Comparison of ENCODE assay signal across 7 mouse cellular contexts in the genomic region with DNA sequence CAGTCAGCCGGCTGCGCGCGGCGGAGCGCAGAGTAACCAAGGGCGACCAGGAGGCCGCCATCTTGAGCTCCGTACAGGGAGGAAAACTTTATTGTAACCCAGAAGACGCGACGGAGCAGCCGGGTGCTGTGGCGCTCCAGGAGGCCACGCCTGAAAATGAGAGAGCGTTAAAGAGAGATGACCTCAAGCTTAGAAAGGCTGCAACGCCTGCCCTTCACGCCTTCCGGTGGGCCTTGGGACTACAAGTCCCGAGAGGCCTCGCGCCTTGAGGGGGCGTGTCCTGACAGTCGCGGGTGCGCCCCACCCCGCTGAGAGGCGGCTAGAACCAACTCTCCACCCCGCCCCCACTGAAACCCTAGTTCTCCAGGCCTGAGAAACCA. TPM values are rescaled to one million over a fixed set of nuclear protein-coding genes. Genes with fewer than 3 reads are reported as not detected.
DNase-seq lines count a peak whose midpoint lies in the region; ATAC-seq lines count a peak whose summit lies in the region.

A gene (minus strand): TSS at position 225 of the 380 bp plus-strand sequence.

- DNase-seq in adrenal gland, postnatal 10 days: peak; percentile 97
- peak; percentile 92 for DNase-seq in embryo, embryonic 9.5 days (ENCODE audit: extremely low spot score)
- DNase-seq in gastrocnemius, postnatal 4 days (ENCODE audit: low spot score in 2 of 2): peak; percentile 83 to 95
- peak; percentile 91 to 95 for DNase-seq in left cerebral cortex, postnatal 36 days (ENCODE audit: low spot score in 2 of 2)
- peak; percentile 99 for DNase-seq in midbrain, embryonic 11.5 days (ENCODE audit: low spot score, missing footprints)
- peak; percentile 96 for DNase-seq in spleen, adult 12 weeks (ENCODE audit: low spot score)

- no peaks in the 10 kb centered on the region for H3K27me3 ChIP-seq in intestine, embryonic 16.5 days (replicated peaks; ENCODE audit: control insufficient read depth, insufficient read depth, low read length)
- H3K27me3 ChIP-seq in midbrain, embryonic 11.5 days (ENCODE audit: control insufficient read depth, insufficient read depth, low read length): no peaks in the 10 kb centered on the region

- H3K4me2 ChIP-seq in intestine, embryonic 16.5 days (ENCODE audit: low read depth, low read length): peak within 1 kb of the TSS; percentile 84
- H3K4me2 ChIP-seq in midbrain, embryonic 11.5 days: peak within 1 kb of the TSS; percentile 78

- H3K4me1 ChIP-seq in intestine, embryonic 16.5 days (ENCODE audit: control insufficient read depth, insufficient read depth, low read length): peaks cover 13% of the 10 kb centered on the region
- H3K4me1 ChIP-seq in midbrain, embryonic 11.5 days (ENCODE audit: control insufficient read depth, insufficient read depth, low read length): peaks cover 9% of the 10 kb centered on the region; the same call in 1 of the 2 replicates

- peak within 1 kb of the TSS; percentile 79 for H3K4me3 ChIP-seq in intestine, embryonic 16.5 days (ENCODE audit: low read length)
- peak within 1 kb of the TSS; percentile 76 for H3K4me3 ChIP-seq in midbrain, embryonic 11.5 days (ENCODE audit: low read depth, low read length)

- intact Hi-C loops in left cerebral cortex, postnatal 36 days (cut with DNase I): loop anchor here (1.0 kb wide), 1 partner anchor 24 kb away; a partner anchor contains a TSS

- ATAC-seq in intestine, embryonic 16.5 days: peak; percentile 94
- ATAC-seq in midbrain, embryonic 11.5 days (ENCODE audit: low FRiP score): peak; percentile 94

- peak within 1 kb of the TSS; percentile 92 for H3K9ac ChIP-seq in intestine, embryonic 16.5 days (ENCODE audit: low read depth, low read length)
- peak within 1 kb of the TSS; percentile 93 for H3K9ac ChIP-seq in midbrain, embryonic 11.5 days (ENCODE audit: low read length)

- no peaks in the 10 kb centered on the region for H3K36me3 ChIP-seq in intestine, embryonic 16.5 days (ENCODE audit: control insufficient read depth, insufficient read depth, low read length)
- no peaks in the 10 kb centered on the region for H3K36me3 ChIP-seq in midbrain, embryonic 11.5 days (ENCODE audit: control insufficient read depth, insufficient read depth, low read length)

- H3K27ac ChIP-seq in intestine, embryonic 16.5 days (ENCODE audit: low read length): peak within 1 kb of the TSS; percentile 98
- H3K27ac ChIP-seq in midbrain, embryonic 11.5 days (ENCODE audit: low read depth, low read length): peak within 1 kb of the TSS; percentile 81

- WGBS in intestine, embryonic 16.5 days: under 1% methylated on average over 29 of the region's 29 CpGs
- under 1% methylated on average over 29 of the region's 29 CpGs for WGBS in midbrain, embryonic 11.5 days

- no peaks in the 10 kb centered on the region for H3K9me3 ChIP-seq in intestine, embryonic 16.5 days (ENCODE audit: control insufficient read depth, low read length)
- no peaks in the 10 kb centered on the region for H3K9me3 ChIP-seq in midbrain, embryonic 11.5 days (ENCODE audit: control insufficient read depth, low read length)

RNA-seq across cellular contexts. Expression of the gene that starts here (rescaled TPM):
- total RNA-seq in adrenal gland, postnatal 10 days (2021): 10 to 100 TPM; 24.2 to 27.5 TPM
- total RNA-seq in gastrocnemius, postnatal 4 days (2021): 1 to 10 TPM; 5.0 to 6.3 TPM
- 15.3 TPM in 2 replicates for polyA plus RNA-seq in intestine, embryonic 16.5 days (2015; fragmentation: Nextera tagmentation; extraction: Ambion mirVana)
- total RNA-seq in left cerebral cortex, postnatal 36 days (2021): 10 to 100 TPM; 11.6 to 13.1 TPM
- 4.6 and 5.6 TPM in 2 replicates for polyA plus RNA-seq in midbrain, embryonic 11.5 days (2014; fragmentation: Nextera tagmentation; extraction: Ambion mirVana)

Comparison
In these comparisons a context has a peak if more than half of its experiments do, and no peak if none do; other contexts are left out.
1. Peak in every context shown above with its lines: DNase-seq, ATAC-seq, H3K4me3 ChIP-seq and H3K27ac ChIP-seq.